Mouse (Mus musculus) kidney, embryonic 16.5 days (tissue): ENCODE data around the gene Vps37c. TPM values are rescaled to one million over a fixed set of nuclear protein-coding genes. Genes with fewer than 3 reads are reported as not detected.

Source experiments
- ATAC-seq: fragments of 200-750 bp; cut with Nextera tagmentation; 2 replicates; pipeline ENCODE4 v1.8.0; 2017; ENCODE audit warnings: moderate TSS enrichment; ENCODE audit not compliant: low FRiP score, low TSS enrichment
- H3K27ac ChIP-seq: fragments of 300-500 bp; sonication (generic); 2 replicates; pipeline ENCODE4 v1.5.1; 2014; ENCODE audit warnings: low read length
- H3K27me3 ChIP-seq: fragments of 300-500 bp; sonication (generic); 2 replicates; pipeline ENCODE4 v1.6.1; 2014; ENCODE audit warnings: low read length, control low read depth, mixed read lengths; ENCODE audit not compliant: insufficient read depth
- H3K36me3 ChIP-seq: fragments of 300-500 bp; sonication (generic); 2 replicates; pipeline ENCODE4 v1.6.1; 2014; ENCODE audit warnings: low read length, control low read depth, mixed read lengths; ENCODE audit not compliant: insufficient read depth
- H3K4me1 ChIP-seq: fragments of 300-500 bp; sonication (generic); 2 replicates; pipeline ENCODE4 v1.6.1; 2014; ENCODE audit warnings: low read length, control low read depth, mixed read lengths; ENCODE audit not compliant: insufficient read depth
- H3K4me2 ChIP-seq: fragments of 300-500 bp; sonication (generic); replicated peaks from 2 replicates; pipeline ENCODE4 v1.6.1; 2014; ENCODE audit warnings: low read depth, low read length
- H3K4me3 ChIP-seq: fragments of 300-500 bp; sonication (generic); 2 replicates; pipeline ENCODE4 v1.5.1; 2014; ENCODE audit warnings: mild to moderate bottlenecking, low read length
- H3K9ac ChIP-seq: fragments of 300-500 bp; sonication (generic); replicated peaks from 2 replicates; pipeline ENCODE4 v1.6.1; 2014; ENCODE audit warnings: low read length
- H3K9me3 ChIP-seq: fragments of 300-500 bp; sonication (generic); 2 replicates; pipeline ENCODE4 v1.6.1; 2016; ENCODE audit warnings: low read length, control low read depth
- whole genome bisulfite sequencing: fragments of 180-500 bp; shearing (Covaris S2); extraction: QIAGEN DNeasy Blood & Tissue Kit; methylation state at CpG from one replicate; pipeline ENCODE4 v1.1.7; 2014; 5-methylcytosine and 5-hydroxymethylcytosine counted together
- polyA plus RNA-seq: library from polyadenylated mRNA; unstranded; fragments of >200 nt; fragmentation: Nextera tagmentation; extraction: Ambion mirVana; gene quantifications from 2 replicates; pipeline ENCODE4 v1.2.1, GENCODE M21; 2015

Vps37c gene
- polyA plus RNA-seq, 1 experiment from 2014 or later, result 37.6 TPM

DNA sequence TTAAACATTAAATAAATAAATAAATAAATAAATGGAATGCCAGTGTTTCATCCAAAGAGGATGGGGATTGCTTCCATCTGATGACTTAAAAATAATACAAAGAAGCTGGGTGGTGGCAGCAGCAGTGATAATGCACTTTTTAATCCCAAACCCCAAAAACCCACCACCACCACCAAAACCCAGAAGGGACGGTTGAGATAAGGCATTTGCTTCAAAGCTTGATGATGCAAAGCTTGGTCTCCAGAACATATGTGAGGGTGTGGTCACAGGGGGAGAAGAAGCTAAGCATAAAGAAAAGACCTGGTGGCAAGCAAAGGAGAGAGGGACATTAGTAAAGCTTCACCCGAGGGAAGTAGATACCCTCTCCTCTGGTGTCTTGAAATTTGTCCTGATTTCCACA, 26.6 kb upstream of the Vps37c start:
- Histone ChIP-seq H3K27ac (no peak overlapping the region), H3K27me3 (no peaks in the 10 kb centered on the region), H3K4me1 (no peaks in the 10 kb centered on the region), H3K9me3 (no peaks in the 10 kb centered on the region), H3K36me3 (no peaks in the 10 kb centered on the region), H3K9ac (no peak overlapping the region), H3K4me2 (no peak overlapping the region), H3K4me3 (no peak overlapping the region)
- no peak for ATAC-seq
- 88% methylated on average over 2 of the region's 2 CpGs for WGBS

DNA sequence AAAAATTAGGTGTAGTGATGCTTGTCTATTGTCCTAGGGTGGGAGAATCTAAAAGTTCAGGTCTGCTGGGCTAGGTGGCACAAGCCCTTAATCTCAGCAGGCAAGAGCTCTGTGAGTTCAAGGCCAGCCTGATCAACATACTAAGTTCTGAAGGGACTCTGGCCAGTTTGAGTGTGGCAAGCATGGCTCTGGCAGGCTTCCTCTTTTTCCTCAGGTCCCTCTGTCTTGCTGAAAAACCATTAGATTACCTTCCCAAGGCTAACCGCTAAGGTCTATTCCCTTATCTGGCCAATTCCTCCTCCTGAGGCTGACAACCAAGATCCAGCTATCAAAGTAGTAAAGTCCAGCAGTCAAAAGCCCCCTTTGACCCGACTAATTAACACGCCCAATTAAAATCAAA, 25.9 kb upstream of the Vps37c start:
- Histone ChIP-seq H3K27me3 (no peaks in the 10 kb centered on the region), H3K36me3 (no peaks in the 10 kb centered on the region), H3K9ac (no peak overlapping the region), H3K4me1 (no peaks in the 10 kb centered on the region), H3K9me3 (no peaks in the 10 kb centered on the region), H3K4me2 (no peak overlapping the region), H3K4me3 (no peak overlapping the region), H3K27ac (no peak overlapping the region)
- 56% methylated on average over 3 of the region's 3 CpGs for WGBS
- ATAC-seq, result no peak

DNA sequence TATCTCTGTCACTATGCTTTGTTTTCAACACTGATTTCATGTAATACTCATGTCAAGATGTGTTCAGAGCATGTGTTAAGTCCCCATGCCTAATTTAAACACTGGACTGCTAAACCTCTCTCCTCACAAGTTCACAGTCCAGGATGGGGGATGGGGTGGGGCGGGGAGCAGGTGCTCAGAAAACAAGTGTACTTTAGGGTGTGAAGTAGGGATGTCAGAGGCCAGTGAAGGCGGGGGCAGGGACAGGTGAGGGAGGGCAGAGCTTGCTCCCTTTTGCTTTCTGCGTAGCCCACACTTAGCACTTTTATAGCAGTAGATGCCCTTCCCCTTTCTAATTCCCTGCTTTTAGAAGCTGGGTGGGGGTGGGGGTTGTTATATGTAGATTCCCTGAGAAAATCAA, 23.4 kb upstream of the Vps37c start:
- Histone ChIP-seq H3K9me3 (no peaks in the 10 kb centered on the region), H3K9ac (no peak overlapping the region), H3K4me2 (no peak overlapping the region), H3K4me3 (no peak overlapping the region), H3K4me1 (no peaks in the 10 kb centered on the region), H3K27ac (no peak overlapping the region), H3K27me3 (no peaks in the 10 kb centered on the region), H3K36me3 (no peaks in the 10 kb centered on the region)
- WGBS, result 62% methylated on average over 3 of the region's 3 CpGs
- no peak for ATAC-seq

DNA sequence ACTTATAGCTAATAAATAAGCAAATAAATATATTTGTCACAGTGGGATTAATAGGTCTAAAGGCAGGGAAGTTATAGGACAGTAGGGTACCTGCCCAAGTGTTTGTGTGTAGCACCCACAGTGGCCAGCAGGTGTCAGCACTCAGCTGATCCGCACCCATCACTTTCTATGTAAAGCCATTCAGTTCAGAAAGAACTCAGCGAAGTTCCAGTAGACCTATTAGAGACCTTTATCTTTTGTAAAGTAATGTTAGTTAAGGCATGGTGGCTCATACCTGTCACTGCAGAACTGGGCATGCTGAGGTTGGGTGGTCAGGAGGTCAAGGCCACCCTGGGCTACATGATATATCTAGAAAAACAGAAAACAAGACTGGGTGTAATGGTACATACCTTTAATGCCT, 23.0 kb upstream of the Vps37c start:
- Histone ChIP-seq H3K27me3 (no peaks in the 10 kb centered on the region), H3K27ac (no peak overlapping the region), H3K9me3 (no peaks in the 10 kb centered on the region), H3K4me2 (no peak overlapping the region), H3K4me1 (no peaks in the 10 kb centered on the region), H3K9ac (no peak overlapping the region), H3K4me3 (no peak overlapping the region), H3K36me3 (no peaks in the 10 kb centered on the region)
- WGBS, result 8% methylated on average over 2 of the region's 2 CpGs
- peak; percentile 71; the same call in 1 of the 2 replicates for ATAC-seq

DNA sequence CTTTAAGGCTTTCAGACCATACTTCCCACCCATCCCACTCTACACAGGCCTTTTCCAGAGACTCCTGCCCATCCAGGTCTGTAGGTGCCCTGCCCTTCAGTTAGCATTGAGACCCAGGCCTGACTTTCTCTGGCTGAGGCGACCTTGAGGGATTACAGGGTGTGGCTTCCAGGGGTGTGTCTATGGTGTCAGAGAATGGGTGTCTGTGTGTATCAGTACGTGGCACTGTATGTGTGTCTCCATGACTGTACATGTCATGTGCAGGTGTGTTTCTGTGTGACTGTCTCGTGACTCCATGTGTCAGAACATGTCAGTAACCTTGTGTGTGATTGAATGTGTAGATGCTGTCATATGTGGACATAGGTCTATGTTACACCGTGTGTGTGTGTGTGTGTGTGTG, 17.2 kb upstream of the Vps37c start:
- 79% methylated on average over 4 of the region's 4 CpGs for WGBS
- no peak overlapping the region for H3K27ac ChIP-seq
- no peak for ATAC-seq
- no peaks in the 10 kb centered on the region for H3K27me3 ChIP-seq
- no peaks in the 10 kb centered on the region for H3K9me3 ChIP-seq
- H3K4me2 ChIP-seq, result no peak overlapping the region
- H3K4me3 ChIP-seq, result no peak overlapping the region
- no peaks in the 10 kb centered on the region for H3K4me1 ChIP-seq
- no peaks in the 10 kb centered on the region for H3K36me3 ChIP-seq
- H3K9ac ChIP-seq, result no peak overlapping the region

DNA sequence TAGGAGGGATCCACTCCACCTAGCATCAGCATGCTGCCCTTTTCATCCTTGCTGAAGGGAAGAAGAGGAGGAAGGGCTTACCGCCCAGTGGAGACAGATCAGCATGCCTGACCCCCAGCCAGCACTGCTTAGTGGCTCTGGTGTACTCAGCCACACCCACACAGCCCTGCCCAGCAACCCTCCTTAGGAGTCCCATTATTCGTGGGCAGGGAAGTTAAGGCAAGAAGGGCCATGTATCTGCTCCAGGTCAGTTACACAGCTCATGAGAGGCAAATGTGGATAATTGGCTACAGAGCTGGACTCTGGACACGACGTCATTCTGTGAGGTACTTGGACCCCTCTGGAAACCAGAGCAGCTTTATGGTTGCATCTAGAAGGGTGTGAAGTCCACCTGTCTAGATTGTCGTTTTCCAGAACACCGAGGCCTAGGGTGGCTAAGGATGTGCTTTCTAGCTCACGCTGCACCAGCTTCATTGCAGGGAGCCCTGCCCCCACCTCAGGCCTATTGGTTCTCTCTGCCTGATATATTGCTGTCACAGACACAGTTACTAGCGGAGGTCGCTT, 16.6 kb upstream of the Vps37c start:
- Histone ChIP-seq H3K27me3 (no peaks in the 10 kb centered on the region), H3K4me1 (no peaks in the 10 kb centered on the region), H3K9ac (no peak overlapping the region), H3K27ac (no peak overlapping the region), H3K4me3 (no peak overlapping the region), H3K9me3 (no peaks in the 10 kb centered on the region), H3K4me2 (no peak overlapping the region), H3K36me3 (no peaks in the 10 kb centered on the region)
- whole genome bisulfite sequencing, result 56% methylated on average over 9 of the region's 9 CpGs
- ATAC-seq, result no peak

DNA sequence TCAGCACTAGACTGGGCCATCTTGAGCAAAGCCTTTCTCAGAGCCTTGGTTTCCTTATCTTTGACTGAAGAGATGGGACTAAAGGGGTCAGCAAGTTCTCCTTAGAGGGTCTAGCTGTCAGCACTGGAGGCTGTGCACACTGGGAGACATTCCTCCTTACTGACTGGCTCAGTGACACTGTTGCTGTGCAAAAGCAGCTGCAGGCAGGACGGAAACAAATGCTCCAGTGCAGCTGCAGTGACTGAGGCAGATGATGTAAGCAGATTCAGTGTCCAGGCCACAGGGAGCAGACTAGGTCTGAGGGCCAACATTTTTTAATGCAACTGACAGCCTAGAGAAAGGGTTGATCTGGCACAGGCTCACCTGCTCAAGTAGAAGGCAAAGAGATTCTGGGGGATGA, 15.3 kb upstream of the Vps37c start:
- no peak overlapping the region for H3K9ac ChIP-seq
- H3K36me3 ChIP-seq, result no peaks in the 10 kb centered on the region
- 50% methylated on average over 1 of the region's 1 CpGs for WGBS
- H3K4me2 ChIP-seq, result no peak overlapping the region
- H3K27ac ChIP-seq, result no peak overlapping the region
- no peaks in the 10 kb centered on the region for H3K9me3 ChIP-seq
- H3K27me3 ChIP-seq, result no peaks in the 10 kb centered on the region
- no peak for ATAC-seq
- no peaks in the 10 kb centered on the region for H3K4me1 ChIP-seq
- no peak overlapping the region for H3K4me3 ChIP-seq

DNA sequence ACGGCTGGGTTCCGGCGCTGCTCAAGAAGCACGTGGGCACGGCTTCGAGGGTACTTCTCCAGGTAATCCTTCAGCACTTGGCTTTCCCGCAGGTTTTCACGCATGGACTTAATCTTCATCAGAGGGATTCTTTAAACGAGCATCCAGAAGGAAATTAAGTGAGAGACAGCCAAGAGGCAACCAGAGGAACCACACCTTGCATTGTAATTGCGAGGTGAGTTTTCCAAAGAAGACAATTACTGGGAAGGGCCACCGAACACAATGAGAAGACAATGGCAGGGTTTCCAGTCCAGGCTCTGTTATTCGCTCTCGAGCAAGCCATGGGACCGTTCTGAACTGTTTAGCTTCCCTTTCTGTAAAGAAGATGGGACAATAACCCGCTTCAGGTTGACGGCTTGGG, 11.9 kb upstream of the Vps37c start:
- H3K27ac ChIP-seq, result no peak overlapping the region
- no peaks in the 10 kb centered on the region for H3K9me3 ChIP-seq
- no peak overlapping the region for H3K9ac ChIP-seq
- ATAC-seq, result no peak
- H3K4me2 ChIP-seq, result no peak overlapping the region
- H3K27me3 ChIP-seq, result no peaks in the 10 kb centered on the region
- no peaks in the 10 kb centered on the region for H3K4me1 ChIP-seq
- H3K36me3 ChIP-seq, result no peaks in the 10 kb centered on the region
- 82% methylated on average over 16 of the region's 16 CpGs for WGBS
- no peak overlapping the region for H3K4me3 ChIP-seq

DNA sequence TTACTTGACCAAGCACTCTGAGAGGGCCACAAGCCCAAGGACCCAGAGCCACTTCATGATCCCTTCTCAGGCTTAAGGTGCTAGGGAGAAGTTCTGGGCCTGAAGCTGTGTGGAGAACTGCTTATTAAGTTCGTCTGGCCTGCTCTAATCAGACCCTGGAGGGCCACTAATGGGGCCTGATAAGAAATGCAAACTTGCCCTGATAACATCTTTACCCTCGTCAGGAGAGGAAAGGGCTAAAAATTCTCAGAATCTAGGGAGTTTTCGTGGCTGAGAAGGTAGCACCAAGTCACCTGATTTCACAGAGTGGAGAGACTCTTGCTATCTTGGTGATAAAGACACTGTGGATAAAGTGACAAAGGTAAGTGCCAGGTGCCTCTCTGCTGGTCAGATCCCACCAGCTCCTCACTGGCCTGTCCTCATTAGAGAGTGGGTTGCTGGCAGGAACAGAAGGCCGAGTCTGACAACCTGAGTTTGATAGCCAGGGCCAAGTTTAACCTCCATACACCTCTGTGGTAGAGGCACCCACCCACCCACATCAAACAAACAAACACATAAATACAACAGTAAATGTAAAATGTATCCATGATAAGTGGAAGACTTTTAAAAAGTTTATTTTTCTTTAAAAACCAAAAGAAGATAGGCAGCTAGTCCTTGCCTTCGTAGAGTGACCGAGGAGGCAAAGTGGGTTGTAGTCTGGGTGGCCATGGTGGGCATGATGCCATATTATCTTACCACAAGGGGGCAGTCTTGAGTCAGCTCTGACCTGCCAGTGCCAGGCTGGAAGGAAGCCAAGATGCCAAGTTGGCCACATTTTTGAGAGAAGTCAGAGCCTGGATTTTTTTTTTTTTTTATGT, 10.4 kb upstream of the Vps37c start, which contains the start of gene Pga5:
Gene Pga5, minus strand, starts transcription at position 157 of the 857 bp plus-strand sequence.
- H3K9me3 ChIP-seq, result no peaks in the 10 kb centered on the region
- peak; percentile 55; the same call in 1 of the 2 replicates for ATAC-seq
- no peak within 1 kb of the TSS for H3K27ac ChIP-seq
- WGBS, result 33% methylated on average over 6 of the region's 6 CpGs
- H3K9ac ChIP-seq, result 0 out of 2 replicates have a peak within 1 kb of the TSS, but pooled peaks have one; percentile 16
- no peak within 1 kb of the TSS for H3K4me2 ChIP-seq
- H3K36me3 ChIP-seq, result no peaks in the 10 kb centered on the region
- H3K4me3 ChIP-seq, result no peak within 1 kb of the TSS
- H3K27me3 ChIP-seq, result no peaks in the 10 kb centered on the region
- no peaks in the 10 kb centered on the region for H3K4me1 ChIP-seq

DNA sequence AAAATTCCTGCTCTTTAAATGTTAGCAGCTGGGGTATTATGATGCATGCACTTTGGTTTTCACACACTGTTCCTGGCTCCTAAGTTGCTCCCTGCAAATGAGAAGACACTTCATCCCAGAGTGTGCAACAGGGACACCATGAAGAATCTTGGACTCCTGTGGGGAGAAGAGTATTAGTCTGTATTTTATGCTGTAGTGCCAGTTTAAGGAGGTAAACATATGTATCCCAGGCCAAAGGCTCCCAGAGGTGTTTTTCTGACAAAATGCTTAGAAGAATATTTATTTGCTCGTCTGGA, 9.8 kb upstream of the Vps37c start:
- no peak for ATAC-seq
- Histone ChIP-seq H3K27ac (no peak overlapping the region), H3K4me2 (no peak overlapping the region), H3K9ac (no peak overlapping the region), H3K4me1 (no peaks in the 10 kb centered on the region), H3K27me3 (no peaks in the 10 kb centered on the region), H3K9me3 (no peaks in the 10 kb centered on the region), H3K36me3 (no peaks in the 10 kb centered on the region), H3K4me3 (no peak overlapping the region)
- 77% methylated on average over 1 of the region's 1 CpGs for WGBS
